Mouse (Mus musculus) bone marrow macrophage, adult 2 months (primary cell): ENCODE results near the gene Lurap1l. TPM values are rescaled to one million over a fixed set of nuclear protein-coding genes. Genes with fewer than 3 reads are reported as not detected.
A peak's percentile ranks its signal among the peaks of the same experiment; 100 is the strongest.

Experiments
- H3K27ac ChIP-seq: 2 replicates; pipeline ENCODE4 v1.5.1; 2012; ENCODE audit warnings: low read depth, low read length; ENCODE audit not compliant: insufficient read depth
- H3K4me1 ChIP-seq: 2 replicates; pipeline ENCODE4 v1.6.1; 2012; ENCODE audit warnings: low read length; ENCODE audit not compliant: control insufficient read depth, insufficient read depth
- H3K4me3 ChIP-seq: 2 replicates; pipeline ENCODE4 v1.5.1; 2012; ENCODE audit warnings: mild to moderate bottlenecking, low read length, moderate library complexity; ENCODE audit not compliant: insufficient read depth
- CTCF ChIP-seq: IDR thresholded peaks from 2 replicates; pipeline ENCODE4 v1.5.1; 2012; ENCODE audit warnings: low read depth, mild to moderate bottlenecking, low read length, moderate library complexity
- POLR2A ChIP-seq: IDR thresholded peaks from 2 replicates; pipeline ENCODE4 v1.6.1; 2012; ENCODE audit warnings: mild to moderate bottlenecking, low read depth, low read length, borderline replicate concordance
- polyA plus RNA-seq: library from polyadenylated mRNA; stranded (reverse); fragments of >200 nt; gene quantifications from 2 replicates; pipeline ENCODE4 v1.2.4, GENCODE M21; 2012; ENCODE audit not compliant: missing spikeins, insufficient read depth, insufficient read length

Gene Lurap1l
- polyA plus RNA-seq, 1 experiment, result 0.29 TPM

GRCm38 (mm10) chr4:80886631-80887030 is 23.8 kb upstream of the Lurap1l start:
- H3K4me1 ChIP-seq, result no peaks in the 10 kb centered on the region
- H3K27ac ChIP-seq, result no peak overlapping the region
- H3K4me3 ChIP-seq, result no peak overlapping the region
- no peak for TF ChIP-seq POLR2A
- no peak for TF ChIP-seq CTCF

GRCm38 (mm10) chr4:80891004-80891403 is 19.4 kb upstream of the Lurap1l start:
- no peak for TF ChIP-seq POLR2A
- no peak for TF ChIP-seq CTCF
- Histone ChIP-seq H3K27ac (no peak overlapping the region), H3K4me3 (no peak overlapping the region), H3K4me1 (no peaks in the 10 kb centered on the region)

GRCm38 (mm10) chr4:80895278-80895894 is 15.1 kb upstream of the Lurap1l start:
- no peak overlapping the region for H3K27ac ChIP-seq
- no peak for TF ChIP-seq CTCF
- TF ChIP-seq POLR2A, result no peak
- H3K4me1 ChIP-seq, result no peaks in the 10 kb centered on the region
- no peak overlapping the region for H3K4me3 ChIP-seq

GRCm38 (mm10) chr4:80906726-80907125 is 3.7 kb upstream of the Lurap1l start:
- TF ChIP-seq CTCF, result no peak
- TF ChIP-seq POLR2A, result no peak
- Histone ChIP-seq H3K27ac (no peak overlapping the region), H3K4me3 (no peak overlapping the region), H3K4me1 (no peaks in the 10 kb centered on the region)

GRCm38 (mm10) chr4:80907973-80908372 is 2.5 kb upstream of the Lurap1l start:
- H3K4me3 ChIP-seq, result no peak overlapping the region
- TF ChIP-seq CTCF (no peak), POLR2A (no peak)
- H3K27ac ChIP-seq, result no peak overlapping the region
- no peaks in the 10 kb centered on the region for H3K4me1 ChIP-seq

- Histone ChIP-seq H3K4me1 (no peaks in the 10 kb centered on the region), H3K27ac (no peak overlapping the region), H3K4me3 (no peak overlapping the region)
- TF ChIP-seq POLR2A (no peak), CTCF (no peak)
Measured at GRCm38 (mm10) chr4:80908902-80909301, 1.5 kb upstream of the Lurap1l start.

GRCm38 (mm10) chr4:80910871-80911701 is 640 bp downstream of the Lurap1l start:
- TF ChIP-seq CTCF, result no peak
- no peak for TF ChIP-seq POLR2A
- no peaks in the 10 kb centered on the region for H3K4me1 ChIP-seq
- no peak overlapping the region for H3K27ac ChIP-seq
- H3K4me3 ChIP-seq, result peak overlapping the region; percentile 14; the same call in 1 of the 2 replicates

- H3K4me1 ChIP-seq, result no peaks in the 10 kb centered on the region
- no peak for TF ChIP-seq CTCF
- no peak for TF ChIP-seq POLR2A
- no peak overlapping the region for H3K27ac ChIP-seq
- H3K4me3 ChIP-seq, result no peak overlapping the region
Measured at GRCm38 (mm10) chr4:80911706-80912540, 1.5 kb downstream of the Lurap1l start.

- Histone ChIP-seq H3K4me3 (no peak overlapping the region), H3K4me1 (no peaks in the 10 kb centered on the region), H3K27ac (no peak overlapping the region)
- TF ChIP-seq CTCF (no peak), POLR2A (no peak)
Measured at GRCm38 (mm10) chr4:80915211-80915610, 4.8 kb downstream of the Lurap1l start.
